Mouse (Mus musculus): Measurements from ENCODE around the gene Gprc5c. TPM values are rescaled to one million over a fixed set of nuclear protein-coding genes. Genes with fewer than 3 reads are reported as not detected.
"Not testable (repeated sequence)": the region's sequence is repeated elsewhere in the genome, so short reads cannot be mapped to it uniquely, and the experiment has no call there.

The Gprc5c gene
- total RNA-seq, 2 experiments from 2014 or later = 5.1 to 7.5 TPM

DNA sequence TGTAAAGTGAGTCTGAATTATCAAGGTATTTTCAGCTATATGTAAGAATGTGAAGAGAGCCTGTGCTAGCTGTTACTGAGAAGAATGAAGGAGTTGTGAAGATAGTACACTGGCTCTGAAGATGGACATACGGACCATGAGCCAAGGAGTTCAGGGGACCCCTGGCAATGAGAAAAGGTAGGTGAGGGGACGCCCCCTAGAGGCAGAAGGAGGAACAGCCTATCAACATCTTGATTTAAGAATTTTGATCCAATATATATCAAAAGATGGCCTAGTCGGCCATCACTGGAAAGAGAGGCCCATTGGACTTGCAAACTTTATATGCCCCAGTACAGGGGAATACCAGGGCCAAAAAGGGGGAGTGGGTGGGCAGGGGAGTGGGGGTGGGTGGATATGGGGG is 58.6 kb downstream of the Gprc5c start:
- not testable (repeated sequence) for DNase-seq

DNA sequence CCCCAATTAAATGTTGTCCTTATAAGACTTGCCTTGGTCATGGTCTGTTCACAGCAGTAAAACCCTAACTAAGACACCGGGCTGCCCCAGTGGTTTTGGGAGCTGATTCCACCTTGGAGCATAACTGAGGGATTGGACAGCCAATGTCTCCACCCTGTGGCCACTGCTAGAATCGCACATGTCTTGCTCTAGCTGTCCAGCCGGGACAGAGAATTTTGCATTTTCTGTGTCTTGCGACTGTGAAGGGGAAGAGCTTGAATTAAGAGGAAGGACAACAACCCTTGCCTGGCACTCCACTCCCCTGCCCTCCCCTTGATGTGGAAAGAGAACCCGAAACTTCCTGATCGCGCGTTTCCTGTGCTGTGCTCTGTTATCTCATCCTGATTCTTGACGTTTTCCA is 61.9 kb downstream of the Gprc5c start:
- peak; percentile 78 to 86 for DNase-seq

DNA sequence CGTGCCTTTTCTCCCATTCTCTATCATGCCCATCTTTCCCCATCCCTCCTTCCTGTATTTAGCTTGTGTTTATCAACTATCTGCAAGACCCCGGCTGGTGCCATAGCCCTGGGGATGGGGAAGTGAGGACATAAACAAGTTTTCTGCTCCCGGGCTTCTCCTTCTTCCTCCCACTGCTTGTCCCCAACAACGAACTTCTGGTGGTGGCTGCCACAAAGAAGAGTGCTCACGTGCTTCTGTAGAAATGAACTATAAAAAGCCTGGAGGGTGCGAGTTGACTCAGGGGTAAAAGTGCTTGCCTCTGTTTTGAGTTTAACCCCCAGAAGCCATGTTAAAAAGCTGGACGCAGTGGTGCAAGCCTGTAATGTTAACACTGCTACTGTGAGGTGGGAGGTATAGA is 64.0 kb downstream of the Gprc5c start:
- peak in 1 of 2 experiments; percentile 61 for DNase-seq

DNA sequence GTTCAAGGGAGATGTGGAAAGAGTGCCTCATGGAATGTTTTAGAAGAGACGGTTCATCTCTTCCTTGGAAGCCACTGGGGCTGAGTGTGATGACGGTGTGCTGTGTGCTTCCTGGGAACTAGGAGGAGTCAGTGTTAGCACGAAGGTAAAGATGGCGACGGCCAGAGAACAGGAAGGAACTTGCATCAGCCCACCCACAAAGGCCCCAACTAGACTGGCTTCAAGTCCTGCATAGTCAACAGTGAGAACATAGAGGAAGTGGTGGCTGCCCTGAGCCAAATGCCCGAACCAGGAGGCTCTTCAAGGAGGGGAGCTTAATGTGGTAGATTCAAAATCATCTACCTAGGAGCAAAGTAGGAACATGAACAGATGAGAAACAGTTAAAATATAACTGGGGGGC is 66.2 kb downstream of the Gprc5c start:
- DNase-seq = peak in 1 of 2 experiments; percentile 39

Other genes with a start within 250 kb of the Gprc5c start
- gene Rpl38, start 182.6 kb upstream of the Gprc5c start, total RNA-seq (2021) = 100 to 1,000 TPM; 681 to 698 TPM
- gene Ttyh2, start 175.7 kb upstream of the Gprc5c start, total RNA-seq (2021) = 1 to 10 TPM; 3.5 to 4.1 TPM
- under 1 TPM in 1 of 2 experiments, not detected in 1; 0.46 TPM for gene Dnaic2, start 123.7 kb upstream of the Gprc5c start, total RNA-seq (2021)
- 1 to 10 TPM in 1 of 2 experiments, under 1 TPM in 1; 0.42 to 1.3 TPM for gene Kif19a, start 85.8 kb upstream of the Gprc5c start, total RNA-seq (2021)
- gene Btbd17, start 55.2 kb upstream of the Gprc5c start, total RNA-seq (2021) = not detected
- not detected for gene Gpr142, start 52.2 kb upstream of the Gprc5c start, total RNA-seq (2021)
- gene Cd300a, start 38.9 kb downstream of the Gprc5c start, total RNA-seq (2021) = under 1 TPM; 0.62 to 0.98 TPM
- under 1 TPM; 0.23 to 0.40 TPM for gene Cd300lb, start 83.2 kb downstream of the Gprc5c start, total RNA-seq (2021)
- not detected for gene Cd300c, start 118.0 kb downstream of the Gprc5c start, total RNA-seq (2021)
- gene Cd300ld, start 138.8 kb downstream of the Gprc5c start, total RNA-seq (2021) = 1 to 10 TPM in 1 of 2 experiments, under 1 TPM in 1; 0.95 to 1.7 TPM
- 1 to 10 TPM; 1.4 TPM for gene Cd300c2, start 150.7 kb downstream of the Gprc5c start, total RNA-seq (2021)
- gene Cd300ld2, start 165.0 kb downstream of the Gprc5c start, total RNA-seq (2021) = not detected
- under 1 TPM in 1 of 2 experiments, not detected in 1; 0.80 TPM for gene Cd300ld4, start 175.9 kb downstream of the Gprc5c start, total RNA-seq (2021)
- 1 to 10 TPM; 4.8 to 5.6 TPM for gene Cd300ld5, start 186.6 kb downstream of the Gprc5c start, total RNA-seq (2021)
- gene Cd300ld3, start 197.3 kb downstream of the Gprc5c start, total RNA-seq (2021) = 10 to 100 TPM; 11.4 TPM
- gene Cd300e, start 211.0 kb downstream of the Gprc5c start, total RNA-seq (2021) = under 1 TPM; 0.25 to 0.39 TPM
- gene Rab37, start 240.3 kb downstream of the Gprc5c start, total RNA-seq (2021) = 1 to 10 TPM in 1 of 2 experiments, under 1 TPM in 1; 0.50 to 1.2 TPM

Data from heart, adult 18-20 months (tissue).